Comparison of ENCODE assay signal across 10 mouse cellular contexts in the genomic region with DNA sequence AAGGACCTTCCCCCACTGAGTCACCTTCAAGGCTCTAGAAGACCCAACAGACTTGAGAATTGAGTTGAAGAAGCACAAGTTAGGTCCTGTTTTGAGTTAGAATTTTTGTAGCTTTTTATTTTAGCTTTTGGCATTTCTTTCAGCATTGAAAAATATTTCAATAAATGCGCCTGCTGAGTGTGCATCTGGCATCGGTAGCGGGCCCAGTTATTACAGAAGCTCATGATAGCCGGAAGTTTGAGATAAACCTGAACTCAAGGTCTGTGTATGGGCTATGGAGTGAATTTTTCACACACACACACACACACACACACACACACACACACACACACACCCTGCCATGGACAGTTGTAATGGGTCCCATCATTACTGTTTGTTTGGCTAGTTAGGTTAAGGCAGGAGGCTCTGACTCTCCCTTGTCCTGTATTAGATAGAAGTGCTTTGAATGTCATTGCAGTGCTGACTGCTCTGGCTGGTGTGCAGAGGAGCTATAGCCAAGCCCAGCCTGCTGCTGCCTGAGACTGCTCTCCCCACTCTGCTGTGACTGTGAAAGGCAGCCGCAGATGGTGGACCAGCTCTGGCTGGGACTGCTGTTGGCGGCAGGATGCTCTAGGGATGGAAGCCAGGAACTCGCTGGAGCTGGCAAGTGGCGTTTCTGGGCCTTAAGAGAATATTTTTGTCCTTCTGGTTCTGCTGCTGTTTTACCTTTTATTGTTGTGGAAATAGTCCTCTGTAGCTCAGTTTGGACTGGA. TPM values are rescaled to one million over a fixed set of nuclear protein-coding genes. Genes with fewer than 3 reads are reported as not detected.
DNase-seq lines count a peak whose midpoint lies in the region; ATAC-seq and TF ChIP-seq lines count a peak whose summit lies in the region.
"Had no signal": no experiment of that assay in that cellular context is flagged by ENCODE, and none has a peak within 500 bp of the region (broad histone marks: within the 10 kb centered on the region; RNA-seq: fewer than 3 reads in every experiment).

No protein-coding gene starts in this region.

- no peak for TF ChIP-seq CTCF in liver, adult 2 months (IDR thresholded peaks at IDR 0.05; ENCODE audit: low read depth, low read length)

- H3K4me1 ChIP-seq in liver, adult 2 months (ENCODE audit: control insufficient read depth, insufficient read depth, low read length), result peaks cover 12% of the 10 kb centered on the region; the same call in 1 of the 2 replicates
- H3K4me1 ChIP-seq in heart, embryonic 10.5 days, result peaks cover 62% of the 10 kb centered on the region
- peaks cover 14% of the 10 kb centered on the region; the same call in 1 of the 2 replicates for H3K4me1 ChIP-seq in stomach, embryonic 14.5 days (ENCODE audit: control insufficient read depth, insufficient read depth, low read length)

- no peak overlapping the region for H3K4me3 ChIP-seq in liver, adult 2 months (ENCODE audit: insufficient read depth, low read depth, low read length)
- no peak overlapping the region for H3K4me3 ChIP-seq in heart, embryonic 10.5 days
- no peak overlapping the region for H3K4me3 ChIP-seq in stomach, embryonic 14.5 days (ENCODE audit: low read depth, low read length)
- H3K4me3 ChIP-seq: embryonic facial prominence, embryonic 15.5 days had no signal

- H3K4me2 ChIP-seq in stomach, embryonic 14.5 days (replicated peaks; ENCODE audit: low read depth, low read length), result no peak overlapping the region
- H3K4me2 ChIP-seq: embryonic facial prominence, embryonic 15.5 days had no signal

- H3K27ac ChIP-seq in liver, adult 2 months (replicated peaks; ENCODE audit: insufficient read depth, low read depth, low read length), result no peak overlapping the region
- peak overlapping the region; percentile 37 for H3K27ac ChIP-seq in heart, embryonic 10.5 days
- H3K27ac ChIP-seq in stomach, embryonic 14.5 days (ENCODE audit: low read length), result no peak overlapping the region
- H3K27ac ChIP-seq: embryonic facial prominence, embryonic 15.5 days; macrophage had no signal

- H3K9ac ChIP-seq in liver, adult 2 months (ENCODE audit: low read depth, low read length), result no peak overlapping the region
- H3K9ac ChIP-seq in stomach, embryonic 14.5 days (replicated peaks; ENCODE audit: low read depth, low read length), result no peak overlapping the region
- H3K9ac ChIP-seq: embryonic facial prominence, embryonic 15.5 days had no signal

- 0 out of 2 replicates have a peak, but pooled peaks have one; percentile 4 for ATAC-seq in stomach, embryonic 14.5 days (ENCODE audit: insufficient number of reproducible peaks, insufficient read depth, low FRiP score, low read depth)

- no peak for TF ChIP-seq POLR2A in liver, adult 2 months (IDR thresholded peaks at IDR 0.05; ENCODE audit: extremely low read depth, insufficient read depth, low read length)

- H3K36me3 ChIP-seq in liver, adult 2 months (ENCODE audit: control insufficient read depth, insufficient read depth, low read length), result no peaks in the 10 kb centered on the region
- 0 out of 2 replicates have a peak, but pooled peaks cover 6% of the 10 kb centered on the region for H3K36me3 ChIP-seq in heart, embryonic 10.5 days
- H3K36me3 ChIP-seq in stomach, embryonic 14.5 days (ENCODE audit: control insufficient read depth, insufficient read depth, low read length), result no peaks in the 10 kb centered on the region
- H3K36me3 ChIP-seq: embryonic facial prominence, embryonic 15.5 days had no signal

- H3K9me3 ChIP-seq in heart, embryonic 10.5 days, result no peaks in the 10 kb centered on the region
- H3K9me3 ChIP-seq in stomach, embryonic 14.5 days (ENCODE audit: control insufficient read depth, low read depth, low read length), result no peaks in the 10 kb centered on the region
- H3K9me3 ChIP-seq: embryonic facial prominence, embryonic 15.5 days had no signal

- no peaks in the 10 kb centered on the region for H3K27me3 ChIP-seq in liver, adult 2 months (ENCODE audit: control insufficient read depth, insufficient read depth, low read length)
- H3K27me3 ChIP-seq in heart, embryonic 10.5 days (ENCODE audit: insufficient read depth, poor library complexity, severe bottlenecking), result no peaks in the 10 kb centered on the region
- no peaks in the 10 kb centered on the region for H3K27me3 ChIP-seq in stomach, embryonic 14.5 days (ENCODE audit: control insufficient read depth, insufficient read depth, low read length)
- H3K27me3 ChIP-seq: embryonic facial prominence, embryonic 15.5 days had no signal

- DNase-seq in liver, adult 2 months (ENCODE audit: extremely low read depth, low read depth, low spot score), result peak; percentile 46
- no peak for DNase-seq in liver
- DNase-seq in cerebellum, postnatal 36 days, result peak; percentile 63 to 65
- DNase-seq in heart, embryonic 10.5 days (ENCODE audit: low spot score), result no peak
- peak; percentile 60 for DNase-seq in left cerebral cortex, adult 11 months (ENCODE audit: low spot score)
- DNase-seq in adrenal gland, postnatal 14 days, result no peak
- DNase-seq in natural killer cell, adult 2 months (ENCODE audit: low spot score in 2 of 2), result no peak

- WGBS in liver, adult 2 months, result 56% methylated on average over 8 of the region's 8 CpGs
- WGBS in heart, embryonic 10.5 days, result 68% methylated on average over 8 of the region's 8 CpGs
- 83% methylated on average over 8 of the region's 8 CpGs for WGBS in stomach, embryonic 14.5 days

- peaks cover 24% of the 10 kb centered on the region; the same call in 1 of the 2 replicates for H3K79me2 ChIP-seq in liver, adult 2 months (ENCODE audit: control insufficient read depth, insufficient read depth, low read length)

RNA-seq across cellular contexts. Expression of a gene that starts 17.9 kb away (rescaled TPM):
- 55.7 and 58.7 TPM in 2 replicates for total RNA-seq in liver, adult 2 months (2014; rRNA removed)
- 14.7 and 16.0 TPM in 2 replicates for polyA plus RNA-seq in liver, adult 2 months (2012; rRNA removed)
- polyA plus RNA-seq in heart, embryonic 10.5 days (2016; fragmentation: Nextera tagmentation; extraction: Ambion mirVana), result 28.5 and 30.4 TPM in 2 replicates
- polyA plus RNA-seq in stomach, embryonic 14.5 days (2014; fragmentation: Nextera tagmentation; extraction: Ambion mirVana), result 7.8 and 10.1 TPM in 2 replicates
- total RNA-seq in adrenal gland, postnatal 14 days (2021), result 2.9 and 7.2 TPM in 2 replicates

RNA-seq across cellular contexts. Expression of a gene that starts 59.5 kb away (rescaled TPM):
- total RNA-seq in liver, adult 2 months (2014; rRNA removed), result 0.09 and 0.13 TPM in 2 replicates
- 0.01 and 0.06 TPM in 2 replicates for polyA plus RNA-seq in liver, adult 2 months (2012; rRNA removed)
- 0.44 and 0.59 TPM in 2 replicates for polyA plus RNA-seq in heart, embryonic 10.5 days (2016; fragmentation: Nextera tagmentation; extraction: Ambion mirVana)
- polyA plus RNA-seq in stomach, embryonic 14.5 days (2014; fragmentation: Nextera tagmentation; extraction: Ambion mirVana), result 2.4 and 2.8 TPM in 2 replicates
- 3.9 and 8.3 TPM in 2 replicates for total RNA-seq in adrenal gland, postnatal 14 days (2021)
- polyA plus RNA-seq: macrophage had no signal

Comparison
In these comparisons a context has a peak if more than half of its experiments do, and no peak if none do; other contexts are left out.
1. DNase-seq: peak in liver, adult 2 months (single experiment), cerebellum, postnatal 36 days (2 of 2) and left cerebral cortex, adult 11 months (single experiment); none in liver (single experiment), heart, embryonic 10.5 days (single experiment), adrenal gland, postnatal 14 days (single experiment) and natural killer cell, adult 2 months (0 of 2).